Mouse (Mus musculus): ENCODE data around the gene Txlng. TPM values are rescaled to one million over a fixed set of nuclear protein-coding genes. Genes with fewer than 3 reads are reported as not detected.

The Txlng gene
- 21.8 TPM for polyA plus RNA-seq (2014; fragmentation: Illumina TruSeq; extraction: RNeasy Lipid Tissue Mini Kit (QIAGEN cat#74804); ENCODE audit: low read depth, low replicate concordance)

GRCm38 (mm10) chrX:162829203-162829708 lies at the start of gene Txlng:
Gene Txlng, minus strand, starts transcription at chrX:162829454.

GRCm38 (mm10) chrX:162760115-162760942 lies 68.9 kb downstream of the Txlng start, which contains the start of gene Rbbp7:
Gene Rbbp7, plus strand, starts transcription at chrX:162760402.

Other genes with a start within 250 kb of the Txlng start
- gene Reps2, start 185.8 kb downstream of the Txlng start, polyA plus RNA-seq (2014; fragmentation: Illumina TruSeq; extraction: RNeasy Lipid Tissue Mini Kit (QIAGEN cat#74804); ENCODE audit: low read depth, low replicate concordance), result 12.7 TPM
- 348 TPM for gene Rbbp7, start 69.1 kb downstream of the Txlng start, polyA plus RNA-seq (2014; fragmentation: Illumina TruSeq; extraction: RNeasy Lipid Tissue Mini Kit (QIAGEN cat#74804); ENCODE audit: low read depth, low replicate concordance)
- 99.8 TPM for gene Syap1, start 59.0 kb upstream of the Txlng start, polyA plus RNA-seq (2014; fragmentation: Illumina TruSeq; extraction: RNeasy Lipid Tissue Mini Kit (QIAGEN cat#74804); ENCODE audit: low read depth, low replicate concordance)
- gene Ctps2, start 71.8 kb upstream of the Txlng start, polyA plus RNA-seq (2014; fragmentation: Illumina TruSeq; extraction: RNeasy Lipid Tissue Mini Kit (QIAGEN cat#74804); ENCODE audit: low read depth, low replicate concordance), result 70.2 TPM
- not detected for gene S100g, start 135.1 kb upstream of the Txlng start, polyA plus RNA-seq (2014; fragmentation: Illumina TruSeq; extraction: RNeasy Lipid Tissue Mini Kit (QIAGEN cat#74804); ENCODE audit: low read depth, low replicate concordance)